Mouse (Mus musculus) splenic B cell, adult 2 months (primary cell): ENCODE results near the gene Hsp90aa1.
"Not testable (repeated sequence)": the region's sequence is repeated elsewhere in the genome, so short reads cannot be mapped to it uniquely, and the experiment has no call there.

Experiments used
- DNase-seq: peaks from one replicate; pipeline ENCODE4 v3.0.0-alpha.2; 2011; ENCODE audit warnings: low read depth, low spot score
- H3K27me3 ChIP-seq: 2 replicates; pipeline ENCODE4 v1.6.1; 2012; ENCODE audit warnings: mild to moderate bottlenecking, low read length, moderate library complexity, mixed read lengths; ENCODE audit not compliant: control insufficient read depth, poor library complexity, insufficient read depth, severe bottlenecking
- H3K36me3 ChIP-seq: 2 replicates; pipeline ENCODE4 v1.6.1; 2012; ENCODE audit warnings: mild to moderate bottlenecking, low read length, moderate library complexity, mixed read lengths; ENCODE audit not compliant: control insufficient read depth, poor library complexity, insufficient read depth, severe bottlenecking

The Hsp90aa1 gene

DNA sequence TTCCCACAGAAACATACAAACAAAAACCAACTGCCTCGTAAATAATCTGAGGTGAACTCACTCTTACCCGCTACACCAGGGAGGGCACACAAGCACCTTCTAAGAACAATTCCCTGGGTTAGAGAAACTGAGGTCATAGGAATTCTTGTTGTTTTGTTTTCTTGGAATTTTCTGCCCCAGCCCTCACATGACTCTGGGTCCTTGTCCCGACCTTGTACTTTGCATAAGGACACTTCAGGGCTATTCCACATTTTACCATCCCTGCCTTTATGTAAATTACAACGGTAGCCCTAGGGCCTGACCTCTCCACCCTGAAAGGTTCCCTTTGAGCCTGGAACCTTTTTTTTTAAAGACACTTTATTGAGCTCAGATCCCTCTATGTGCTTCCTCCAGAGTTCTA is at the start of gene Hsp90aa1:
Gene Hsp90aa1, minus strand, starts transcription at position 173 of the 400 bp plus-strand sequence.
- no peak for DNase-seq
- no peaks in the 10 kb centered on the region for H3K27me3 ChIP-seq
- H3K36me3 ChIP-seq: no peaks in the 10 kb centered on the region

DNA sequence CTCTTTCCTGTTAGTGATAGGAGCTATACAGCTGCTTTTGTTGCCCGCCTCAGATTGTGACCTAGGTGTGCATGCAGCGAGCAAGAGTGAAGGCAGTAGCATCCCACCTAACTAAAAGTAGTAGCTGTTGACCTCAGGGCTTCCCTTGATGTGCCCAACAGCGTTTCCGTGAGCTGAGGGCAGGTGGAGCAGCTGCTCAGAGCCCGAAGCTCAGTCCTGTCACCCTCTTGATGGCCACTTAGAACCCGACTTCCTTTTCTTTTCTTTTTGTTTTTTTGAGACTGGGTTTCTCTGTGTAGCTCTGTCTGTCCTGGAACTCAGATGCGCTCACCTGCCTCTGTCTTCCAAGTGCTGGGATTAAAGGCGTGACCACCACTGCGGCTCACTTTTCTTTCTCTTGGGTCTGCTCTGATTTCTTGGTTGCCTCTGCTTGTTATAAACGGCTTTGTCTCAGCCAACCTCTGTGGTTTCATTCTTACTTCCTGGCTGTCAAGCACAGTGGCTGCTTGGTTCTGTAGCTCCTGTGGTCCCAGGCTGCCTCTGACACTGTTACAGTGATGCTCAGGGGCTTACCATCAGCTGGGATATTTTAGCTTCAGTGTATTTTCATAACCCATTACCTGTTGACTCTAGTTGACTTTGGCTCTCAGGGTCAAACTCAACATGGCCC is 48.4 kb upstream of the Hsp90aa1 start:
- peak; percentile 47 for DNase-seq
- H3K36me3 ChIP-seq: no peaks in the 10 kb centered on the region
- no peaks in the 10 kb centered on the region for H3K27me3 ChIP-seq

DNA sequence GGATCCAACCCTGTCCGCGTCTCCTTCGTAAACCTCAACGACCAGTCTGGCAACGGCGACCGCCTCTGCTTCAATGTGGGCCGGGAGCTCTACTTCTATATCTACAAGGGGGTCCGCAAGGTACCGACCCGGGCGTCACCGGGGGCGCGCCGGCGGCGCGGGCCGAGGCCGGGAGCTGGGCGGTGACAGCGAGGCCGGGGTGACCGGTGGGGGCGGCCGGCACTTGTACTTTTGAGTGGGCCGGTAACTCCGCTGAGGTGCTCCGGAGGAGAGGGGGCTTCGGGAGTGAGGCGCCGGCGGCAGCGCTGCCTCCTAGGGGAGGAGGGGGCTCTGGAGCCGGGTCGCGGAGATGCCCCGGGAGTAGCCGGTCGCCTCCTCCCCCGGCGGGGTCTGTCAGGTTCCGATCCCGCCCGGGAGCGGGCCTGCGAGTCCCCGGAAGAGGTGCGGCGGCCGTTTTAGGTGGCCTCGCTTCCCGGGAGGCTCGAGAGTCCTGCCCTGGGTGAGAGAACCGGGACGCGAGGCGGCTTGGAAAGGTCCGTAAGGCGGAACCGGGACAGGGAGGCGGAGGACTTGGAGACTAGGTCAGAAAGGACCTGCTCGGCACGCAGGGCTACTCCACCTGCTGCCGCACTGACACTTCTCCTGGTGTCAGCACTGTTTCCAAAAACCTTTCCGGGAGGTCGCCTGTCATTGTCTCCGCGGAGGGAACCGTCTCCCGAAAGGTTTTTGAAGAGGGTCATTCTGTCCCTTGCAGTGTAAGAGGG is 35.8 kb upstream of the Hsp90aa1 start:
- H3K27me3 ChIP-seq: no peaks in the 10 kb centered on the region
- DNase-seq: peak; percentile 17
- no peaks in the 10 kb centered on the region for H3K36me3 ChIP-seq

DNA sequence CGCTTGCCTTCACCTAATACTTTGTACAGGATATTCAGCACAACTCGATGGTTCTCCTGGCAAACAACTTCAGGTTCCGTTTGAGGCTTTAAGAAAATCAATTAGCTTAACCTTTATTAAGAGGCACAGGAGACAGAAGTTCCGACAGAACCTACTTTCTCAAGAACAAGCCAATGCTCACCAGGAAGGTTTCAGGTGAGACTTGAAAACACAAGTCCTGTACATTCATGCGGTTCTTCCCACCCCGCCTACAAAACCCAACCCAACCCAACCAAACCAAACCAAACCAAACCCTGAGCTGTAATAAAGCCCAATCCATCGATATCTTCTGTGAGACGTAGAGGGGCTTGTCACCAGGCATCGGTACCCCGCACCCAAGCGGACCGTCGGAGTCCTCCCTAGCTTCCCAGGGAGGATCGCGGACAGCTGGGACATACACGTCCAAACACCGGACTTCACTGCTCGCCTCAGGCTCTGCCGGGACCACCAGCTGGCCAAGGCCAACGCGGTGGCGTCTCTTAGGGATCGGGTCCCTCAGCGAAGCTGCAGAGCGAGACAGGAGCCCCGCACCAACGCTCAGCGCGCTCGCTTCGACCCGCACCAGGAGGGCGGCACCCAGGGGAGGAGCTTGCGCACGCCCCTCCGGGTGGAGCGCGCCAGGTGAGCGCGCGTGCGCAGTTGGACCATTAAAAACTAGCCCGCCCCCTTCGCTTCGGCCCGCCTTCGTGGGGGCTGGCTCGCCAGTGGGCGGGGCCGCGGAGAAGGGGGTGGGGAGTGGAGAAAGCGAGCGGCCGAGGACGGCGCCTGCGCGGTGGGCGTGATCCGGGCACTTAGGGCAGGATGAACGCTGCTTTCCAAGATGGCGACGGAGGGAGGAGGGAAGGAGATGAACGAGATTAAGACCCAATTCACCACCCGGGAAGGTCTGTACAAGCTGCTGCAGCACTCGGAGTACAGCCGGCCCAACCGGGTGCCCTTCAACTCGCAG is 34.9 kb upstream of the Hsp90aa1 start, which contains the start of gene Wdr20:
Gene Wdr20, plus strand, starts transcription at position 775 of the 988 bp plus-strand sequence.
- peak; percentile 98 for DNase-seq
- no peaks in the 10 kb centered on the region for H3K27me3 ChIP-seq

DNA sequence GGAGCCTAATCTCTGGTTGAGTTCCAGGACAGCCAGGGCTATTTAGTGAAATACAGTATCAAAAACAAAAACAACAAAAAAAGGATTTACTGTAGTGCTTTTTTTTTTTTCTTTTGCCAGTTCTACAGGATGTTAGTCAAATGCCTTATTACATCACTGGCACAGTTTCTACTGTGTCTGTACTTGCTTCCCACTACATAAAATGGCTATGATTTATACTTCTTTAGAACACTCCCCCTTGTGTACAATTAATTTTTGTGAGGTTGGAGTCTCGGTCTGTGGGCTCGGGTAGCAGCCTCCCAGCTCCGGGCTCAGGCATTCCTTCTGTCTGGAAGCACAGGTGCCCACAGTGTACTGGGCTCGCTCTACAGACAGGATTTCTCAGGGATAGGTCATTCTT is 34.1 kb upstream of the Hsp90aa1 start:
- peak; percentile 43 for DNase-seq
- Histone ChIP-seq H3K27me3 (no peaks in the 10 kb centered on the region), H3K36me3 (no peaks in the 10 kb centered on the region)

More for the DNA sequence above, 34.9 kb upstream of the Hsp90aa1 start, which contains the start of gene Wdr20:
- no peaks in the 10 kb centered on the region for H3K36me3 ChIP-seq

DNA sequence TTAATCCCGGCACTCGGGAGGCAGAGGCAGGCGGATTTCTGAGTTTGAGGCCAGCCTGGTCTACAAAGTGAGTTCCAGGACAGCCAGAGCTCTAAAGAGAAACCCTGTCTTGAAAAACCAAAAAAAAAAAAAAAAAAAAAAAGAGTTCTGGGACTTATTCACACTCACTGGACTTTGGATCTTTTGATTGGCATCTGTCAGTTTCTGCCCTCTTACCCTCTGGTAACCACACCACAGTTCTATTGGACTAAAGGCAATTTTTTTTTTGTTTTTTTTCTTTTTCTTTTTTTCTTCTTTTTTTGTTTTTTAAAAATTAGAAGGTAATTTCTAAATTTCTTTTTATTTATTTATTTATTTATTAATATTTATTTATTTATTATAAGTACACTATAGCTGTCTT is 30.7 kb upstream of the Hsp90aa1 start:
- not testable (repeated sequence) for H3K27me3 ChIP-seq, H3K36me3 ChIP-seq, DNase-seq

DNA sequence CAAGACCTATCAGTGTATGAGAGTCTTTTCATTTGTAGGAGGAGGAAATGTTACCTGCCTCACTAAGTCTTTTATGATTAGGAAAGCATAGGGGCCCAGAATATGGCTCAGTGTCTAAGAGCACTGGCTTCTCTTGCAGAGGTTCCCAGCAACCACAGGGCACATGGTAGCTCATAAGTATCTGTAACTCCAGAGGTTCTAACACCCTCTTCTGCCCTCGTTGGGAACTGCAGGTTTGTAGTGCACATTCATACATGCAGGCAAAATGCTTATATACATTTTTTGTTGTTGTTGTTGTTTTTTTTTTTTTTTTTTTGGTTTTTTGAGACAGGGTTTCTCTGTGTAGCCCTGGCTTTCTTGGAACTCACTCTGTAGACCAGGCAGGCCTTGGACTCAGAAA is 23.9 kb upstream of the Hsp90aa1 start:
- Histone ChIP-seq H3K36me3 (no peaks in the 10 kb centered on the region), H3K27me3 (no peaks in the 10 kb centered on the region)
- no peak for DNase-seq

DNA sequence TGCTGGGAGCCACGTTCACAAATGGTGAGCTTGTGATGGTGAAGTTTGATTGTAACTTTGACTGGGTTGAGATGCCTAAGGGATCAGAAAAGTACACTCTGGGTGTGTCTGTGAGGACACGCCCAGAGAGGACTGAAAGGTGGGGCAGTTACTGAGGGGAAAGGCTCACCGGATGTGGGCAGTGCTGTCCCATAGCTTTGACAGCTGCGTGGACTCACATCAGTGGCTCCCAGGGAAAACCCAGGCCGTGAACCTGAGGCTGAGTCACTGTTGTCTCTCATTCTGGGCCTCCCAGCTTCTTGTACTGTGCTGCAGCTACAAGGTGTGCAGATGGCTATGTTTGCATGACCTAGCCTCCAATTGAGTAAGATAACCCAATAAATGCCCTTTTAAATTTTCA is 23.0 kb upstream of the Hsp90aa1 start:
- no peak for DNase-seq
- no peaks in the 10 kb centered on the region for H3K27me3 ChIP-seq
- no peaks in the 10 kb centered on the region for H3K36me3 ChIP-seq

DNA sequence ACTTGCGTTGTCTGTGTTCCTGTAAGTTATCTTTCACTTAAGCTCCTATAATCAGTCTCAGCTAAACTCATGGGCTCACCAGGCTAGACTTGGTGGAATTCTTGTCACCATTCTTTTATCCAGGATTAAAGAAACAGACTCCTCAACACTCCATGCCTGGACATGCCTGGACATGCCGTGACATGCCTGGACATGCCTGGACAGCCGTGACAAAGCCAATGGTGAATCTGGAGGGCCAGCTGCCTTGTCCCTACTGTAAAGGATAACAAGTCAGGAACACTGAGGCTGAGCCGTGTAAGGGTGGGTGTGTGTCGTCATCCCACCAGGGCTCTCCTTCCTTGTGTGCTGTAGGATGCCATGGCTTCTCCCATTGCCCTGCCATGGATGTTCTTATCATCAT is 22.5 kb upstream of the Hsp90aa1 start:
- Histone ChIP-seq H3K36me3 (no peaks in the 10 kb centered on the region), H3K27me3 (no peaks in the 10 kb centered on the region)
- DNase-seq: no peak

DNA sequence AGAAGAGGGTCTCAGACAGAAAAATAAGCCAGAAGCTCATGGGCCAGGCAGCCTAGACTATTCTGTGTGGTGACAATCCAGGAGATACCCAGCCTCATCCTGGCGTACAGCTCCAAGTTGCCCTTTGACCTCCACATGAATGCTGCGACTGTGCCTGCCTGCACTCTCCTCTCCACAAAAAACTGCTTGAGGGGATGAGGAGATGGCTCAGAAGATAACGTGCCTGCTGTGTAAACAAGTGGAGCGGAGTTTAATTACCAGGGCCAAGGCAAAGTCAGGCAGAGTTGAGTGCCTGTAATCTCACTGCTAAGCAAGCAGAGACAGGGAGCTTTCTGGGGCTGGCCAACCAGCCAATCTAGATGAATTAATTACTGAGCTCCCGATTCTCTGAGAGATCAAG is 13.5 kb upstream of the Hsp90aa1 start:
- H3K27me3 ChIP-seq: no peaks in the 10 kb centered on the region
- H3K36me3 ChIP-seq: no peaks in the 10 kb centered on the region
- DNase-seq: no peak

DNA sequence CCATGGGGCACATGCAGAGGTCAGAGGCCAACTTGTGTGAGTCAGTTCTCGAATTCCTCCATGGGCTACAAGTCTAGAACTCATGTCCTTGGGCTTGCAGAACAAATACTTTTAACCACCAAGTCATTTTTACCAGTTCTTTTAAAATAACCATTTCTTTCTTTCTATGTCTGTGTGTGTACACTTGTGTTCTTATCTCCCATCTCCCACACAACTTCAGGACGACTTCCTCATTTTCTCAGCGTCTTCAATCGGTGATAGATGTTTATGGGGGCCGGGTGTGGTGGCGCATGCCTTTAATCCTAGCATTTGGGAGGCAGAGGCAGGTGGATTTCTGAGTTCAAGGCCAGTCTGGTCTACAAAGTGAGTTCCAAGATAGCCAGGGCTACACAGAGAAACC is 11.7 kb upstream of the Hsp90aa1 start:
- DNase-seq: no peak
- no peaks in the 10 kb centered on the region for H3K27me3 ChIP-seq
- H3K36me3 ChIP-seq: no peaks in the 10 kb centered on the region

DNA sequence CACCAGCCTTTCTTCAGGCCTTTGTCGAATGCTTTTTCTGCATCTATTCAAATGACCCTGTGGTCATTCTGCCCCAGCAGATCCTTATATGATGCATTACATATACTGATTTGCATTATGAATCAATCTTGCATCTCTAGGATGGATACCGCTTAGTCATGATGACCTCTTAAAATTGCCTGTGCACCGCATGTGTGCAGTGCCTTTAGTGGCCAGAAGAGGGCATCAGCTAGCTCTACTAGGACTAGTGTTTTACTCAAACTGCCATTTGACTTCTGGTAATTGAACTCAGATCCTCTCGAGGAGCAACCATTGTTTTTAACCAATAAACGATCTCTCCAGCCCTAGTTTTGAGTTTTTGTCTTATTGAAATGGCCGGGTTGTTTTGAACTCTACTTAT is 11.3 kb upstream of the Hsp90aa1 start:
- Histone ChIP-seq H3K36me3 (no peaks in the 10 kb centered on the region), H3K27me3 (no peaks in the 10 kb centered on the region)
- DNase-seq: peak; percentile 49

DNA sequence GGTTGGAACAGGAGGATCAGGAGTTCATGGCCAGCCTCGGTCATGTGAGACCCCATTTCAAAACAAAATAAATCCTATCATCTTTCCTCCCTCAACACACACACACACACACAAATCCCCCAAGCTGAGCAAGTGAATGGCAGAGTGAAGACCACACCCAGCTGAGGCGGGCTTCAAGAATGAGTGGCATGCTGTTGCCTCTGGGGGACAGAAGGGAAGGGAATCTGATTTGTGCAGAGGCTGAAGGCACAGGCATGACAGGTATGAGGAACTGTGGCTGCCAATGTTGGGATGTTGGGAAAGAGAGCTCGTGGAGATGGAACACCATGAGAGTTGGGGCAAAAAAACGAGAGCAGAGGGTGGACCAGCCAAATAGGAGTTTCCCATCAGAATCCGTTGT is 8.7 kb upstream of the Hsp90aa1 start:
- Histone ChIP-seq H3K36me3 (no peaks in the 10 kb centered on the region), H3K27me3 (no peaks in the 10 kb centered on the region)
- DNase-seq: no peak

DNA sequence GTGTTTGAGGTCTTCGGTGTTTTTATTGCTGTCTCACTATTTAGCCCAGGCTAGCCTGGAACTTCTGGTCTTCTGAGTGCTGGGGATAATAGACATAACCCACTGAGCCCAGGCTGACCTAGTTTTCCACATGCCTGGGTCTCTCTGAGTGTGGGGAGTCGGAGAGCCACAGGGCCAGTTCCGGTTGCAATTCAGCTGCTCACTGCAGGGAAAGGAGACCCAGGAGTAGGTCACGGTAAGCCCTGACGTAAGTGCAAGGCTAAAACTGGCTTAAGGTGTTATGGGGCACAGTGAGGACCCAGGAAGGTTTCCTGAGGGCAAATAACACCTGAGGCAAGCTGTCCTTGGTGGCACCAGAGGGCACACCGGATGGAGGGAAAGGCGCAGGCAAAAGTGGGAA is 4.9 kb upstream of the Hsp90aa1 start:
- Histone ChIP-seq H3K27me3 (no peaks in the 10 kb centered on the region), H3K36me3 (no peaks in the 10 kb centered on the region)
- no peak for DNase-seq
